Mouse (Mus musculus): ENCODE data around the gene Rhbdd2. TPM values are rescaled to one million over a fixed set of nuclear protein-coding genes. Genes with fewer than 3 reads are reported as not detected.
A peak's percentile ranks its signal among the peaks of the same experiment; 100 is the strongest.

Rhbdd2 gene
- polyA plus RNA-seq, 1 experiment from 2014 or later, result 33.9 TPM

GRCm38 (mm10) chr5:135628916-135629315 lies 3.5 kb upstream of the Rhbdd2 start:
- ATAC-seq, result no peak
- Histone ChIP-seq H3K4me3 (replicated peaks) (no peak overlapping the region), H3K27ac (no peak overlapping the region), H3K36me3 (no peaks in the 10 kb centered on the region), H3K27me3 (replicated peaks) (no peaks in the 10 kb centered on the region), H3K9ac (no peak overlapping the region), H3K4me1 (replicated peaks) (no peaks in the 10 kb centered on the region), H3K4me2 (replicated peaks) (no peak overlapping the region), H3K9me3 (no peaks in the 10 kb centered on the region)
- 51% methylated on average over 10 of the region's 10 CpGs for WGBS

DNA sequence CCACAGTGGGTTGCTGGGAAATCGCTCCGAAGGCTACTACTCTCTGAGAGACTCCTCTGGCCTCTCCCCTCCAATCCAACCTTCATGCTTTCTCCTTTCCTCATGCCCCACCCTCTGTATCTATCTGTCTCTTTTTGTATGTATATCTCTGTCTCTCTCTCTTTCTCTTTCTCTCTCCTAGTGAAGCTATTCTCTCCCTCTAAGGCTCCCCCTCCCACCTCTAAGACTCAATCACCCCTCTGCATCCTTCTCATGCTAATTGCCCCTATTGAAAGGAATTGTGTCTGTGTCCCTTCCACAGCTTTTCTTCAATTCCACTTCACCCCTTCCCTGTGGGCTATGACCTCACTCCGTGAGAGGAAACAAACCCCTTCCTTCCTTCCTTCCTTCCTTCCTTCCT lies 3.0 kb upstream of the Rhbdd2 start:
- no peak overlapping the region for H3K9ac ChIP-seq
- no peak overlapping the region for H3K4me3 ChIP-seq (replicated peaks)
- no peaks in the 10 kb centered on the region for H3K27me3 ChIP-seq (replicated peaks)
- H3K4me1 ChIP-seq (replicated peaks), result no peaks in the 10 kb centered on the region
- H3K36me3 ChIP-seq, result no peaks in the 10 kb centered on the region
- H3K9me3 ChIP-seq, result no peaks in the 10 kb centered on the region
- no peak overlapping the region for H3K4me2 ChIP-seq (replicated peaks)
- H3K27ac ChIP-seq, result no peak overlapping the region
- no peak for ATAC-seq
- WGBS, result 78% methylated on average over 3 of the region's 3 CpGs

- Histone ChIP-seq H3K27me3 (replicated peaks) (no peaks in the 10 kb centered on the region), H3K4me1 (replicated peaks) (no peaks in the 10 kb centered on the region), H3K9me3 (no peaks in the 10 kb centered on the region), H3K27ac (no peak overlapping the region), H3K9ac (no peak overlapping the region), H3K4me3 (replicated peaks) (no peak overlapping the region), H3K4me2 (replicated peaks) (no peak overlapping the region), H3K36me3 (peaks cover under 1% of the 10 kb centered on the region; the same call in 1 of the 2 replicates)
- 23% methylated on average over 3 of the region's 3 CpGs for WGBS
- ATAC-seq, result no peak
Observed at GRCm38 (mm10) chr5:135630598-135630997, 1.8 kb upstream of the Rhbdd2 start.

DNA sequence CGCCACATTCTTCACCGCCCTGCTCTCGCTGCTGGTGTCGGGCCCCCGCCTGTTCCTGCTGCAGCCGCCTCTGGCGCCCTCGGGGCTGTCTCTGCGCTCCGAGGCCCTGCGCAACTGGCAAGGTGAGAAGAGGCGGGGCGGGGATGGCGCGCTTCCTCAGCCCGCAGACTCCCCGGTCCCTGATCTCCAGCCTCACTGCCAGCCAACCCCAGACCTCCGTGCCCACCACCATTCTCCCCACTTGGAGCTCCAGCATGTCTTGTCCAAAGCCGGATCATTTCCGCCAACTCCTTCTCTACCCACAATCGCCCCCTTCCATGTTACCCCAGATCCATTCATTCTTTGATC lies 353 bp downstream of the Rhbdd2 start:
- peak; percentile 90 for ATAC-seq
- H3K27me3 ChIP-seq (replicated peaks), result no peaks in the 10 kb centered on the region
- peak overlapping the region; percentile 77 for H3K4me2 ChIP-seq (replicated peaks)
- H3K4me1 ChIP-seq (replicated peaks), result no peaks in the 10 kb centered on the region
- peak overlapping the region; percentile 93 for H3K4me3 ChIP-seq (replicated peaks)
- WGBS, result under 1% methylated on average over 21 of the region's 21 CpGs
- peaks cover 9% of the 10 kb centered on the region for H3K36me3 ChIP-seq
- H3K27ac ChIP-seq, result peak overlapping the region; percentile 87
- H3K9ac ChIP-seq, result peak overlapping the region; percentile 79
- no peaks in the 10 kb centered on the region for H3K9me3 ChIP-seq

GRCm38 (mm10) chr5:135639760-135640458 lies 7.5 kb downstream of the Rhbdd2 start:
- H3K36me3 ChIP-seq, result peaks cover 13% of the 10 kb centered on the region
- H3K4me1 ChIP-seq (replicated peaks), result no peaks in the 10 kb centered on the region
- no peak overlapping the region for H3K4me2 ChIP-seq (replicated peaks)
- no peak overlapping the region for H3K27ac ChIP-seq
- peak; percentile 41; the same call in 1 of the 2 replicates for ATAC-seq
- no peaks in the 10 kb centered on the region for H3K9me3 ChIP-seq
- WGBS, result 75% methylated on average over 7 of the region's 7 CpGs
- H3K9ac ChIP-seq, result no peak overlapping the region
- no peak overlapping the region for H3K4me3 ChIP-seq (replicated peaks)
- H3K27me3 ChIP-seq (replicated peaks), result no peaks in the 10 kb centered on the region

- no peaks in the 10 kb centered on the region for H3K27me3 ChIP-seq (replicated peaks)
- H3K9ac ChIP-seq, result no peak overlapping the region
- H3K36me3 ChIP-seq, result peaks cover 13% of the 10 kb centered on the region
- no peak overlapping the region for H3K4me2 ChIP-seq (replicated peaks)
- no peak overlapping the region for H3K27ac ChIP-seq
- H3K4me3 ChIP-seq (replicated peaks), result no peak overlapping the region
- 83% methylated on average over 6 of the region's 6 CpGs for WGBS
- H3K4me1 ChIP-seq (replicated peaks), result no peaks in the 10 kb centered on the region
- H3K9me3 ChIP-seq, result no peaks in the 10 kb centered on the region
- no peak for ATAC-seq
Observed at GRCm38 (mm10) chr5:135640459-135640789, 8.0 kb downstream of the Rhbdd2 start.

GRCm38 (mm10) chr5:135641028-135641427 lies 8.6 kb downstream of the Rhbdd2 start:
- Histone ChIP-seq H3K9ac (no peak overlapping the region), H3K9me3 (no peaks in the 10 kb centered on the region), H3K27ac (no peak overlapping the region), H3K4me1 (replicated peaks) (no peaks in the 10 kb centered on the region), H3K36me3 (peaks cover 8% of the 10 kb centered on the region), H3K4me3 (replicated peaks) (no peak overlapping the region), H3K4me2 (replicated peaks) (no peak overlapping the region), H3K27me3 (replicated peaks) (no peaks in the 10 kb centered on the region)
- ATAC-seq, result no peak
- WGBS, result 88% methylated on average over 1 of the region's 1 CpGs

GRCm38 (mm10) chr5:135642686-135643551 lies 10.5 kb downstream of the Rhbdd2 start:
- Histone ChIP-seq H3K27ac (no peak overlapping the region), H3K9ac (no peak overlapping the region), H3K9me3 (no peaks in the 10 kb centered on the region), H3K4me3 (replicated peaks) (no peak overlapping the region), H3K4me1 (replicated peaks) (no peaks in the 10 kb centered on the region), H3K4me2 (replicated peaks) (no peak overlapping the region), H3K36me3 (0 out of 2 replicates have a peak, but pooled peaks cover 4% of the 10 kb centered on the region), H3K27me3 (replicated peaks) (no peaks in the 10 kb centered on the region)
- WGBS, result 82% methylated on average over 10 of the region's 10 CpGs
- no peak for ATAC-seq

- no peak for ATAC-seq
- Histone ChIP-seq H3K4me1 (replicated peaks) (no peaks in the 10 kb centered on the region), H3K9ac (no peak overlapping the region), H3K4me2 (replicated peaks) (no peak overlapping the region), H3K27ac (no peak overlapping the region), H3K36me3 (0 out of 2 replicates have a peak, but pooled peaks cover 4% of the 10 kb centered on the region), H3K27me3 (replicated peaks) (no peaks in the 10 kb centered on the region), H3K9me3 (no peaks in the 10 kb centered on the region), H3K4me3 (replicated peaks) (no peak overlapping the region)
- WGBS, result 100% methylated on average over 1 of the region's 1 CpGs
Observed at GRCm38 (mm10) chr5:135643552-135643842, 11.1 kb downstream of the Rhbdd2 start.

DNA sequence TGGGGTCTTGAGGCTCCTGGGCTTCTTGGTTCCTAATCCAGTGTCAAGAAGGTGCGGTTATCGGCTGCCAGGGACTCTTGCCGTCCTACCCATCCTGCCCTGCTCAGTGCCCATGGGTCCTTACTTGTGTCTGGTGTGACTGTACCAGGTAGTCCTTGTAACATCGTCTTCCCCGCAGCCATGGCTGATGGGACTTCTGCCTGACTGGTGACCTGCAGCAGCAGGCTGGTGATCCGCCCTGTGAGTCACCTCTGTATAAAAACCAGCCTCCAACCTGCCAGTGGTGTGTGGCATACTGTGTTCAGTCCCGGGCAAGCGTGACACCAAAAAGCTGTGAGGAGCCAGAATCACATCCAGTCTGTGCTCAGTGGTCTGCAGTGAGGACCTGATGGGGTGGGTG lies 11.5 kb downstream of the Rhbdd2 start:
- no peak overlapping the region for H3K4me2 ChIP-seq (replicated peaks)
- no peak overlapping the region for H3K4me3 ChIP-seq (replicated peaks)
- 0 out of 2 replicates have a peak, but pooled peaks cover 4% of the 10 kb centered on the region for H3K36me3 ChIP-seq
- 92% methylated on average over 8 of the region's 8 CpGs for WGBS
- H3K4me1 ChIP-seq (replicated peaks), result no peaks in the 10 kb centered on the region
- no peaks in the 10 kb centered on the region for H3K9me3 ChIP-seq
- ATAC-seq, result no peak
- no peaks in the 10 kb centered on the region for H3K27me3 ChIP-seq (replicated peaks)
- H3K27ac ChIP-seq, result no peak overlapping the region
- H3K9ac ChIP-seq, result no peak overlapping the region

DNA sequence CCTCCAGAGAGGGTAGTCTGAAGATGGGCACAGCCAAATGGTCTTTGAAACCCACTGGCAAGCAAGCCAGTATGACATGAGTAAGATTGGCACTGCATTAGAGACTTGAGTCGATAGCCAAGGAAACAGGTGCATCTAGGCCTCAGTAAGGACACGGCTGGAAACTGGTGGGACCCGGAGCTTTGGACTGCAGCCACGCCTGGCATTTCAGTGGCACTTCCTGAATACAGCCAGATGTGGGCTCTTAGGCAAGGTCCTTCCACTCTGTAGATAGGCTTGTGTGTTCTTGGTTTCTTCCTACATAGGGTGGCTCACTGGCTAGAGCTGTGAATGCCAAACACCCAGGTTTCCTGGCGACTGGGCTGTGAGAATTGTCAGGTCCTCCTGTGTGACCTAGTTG lies 12.9 kb downstream of the Rhbdd2 start:
- no peak for ATAC-seq
- WGBS, result 90% methylated on average over 5 of the region's 5 CpGs

DNA sequence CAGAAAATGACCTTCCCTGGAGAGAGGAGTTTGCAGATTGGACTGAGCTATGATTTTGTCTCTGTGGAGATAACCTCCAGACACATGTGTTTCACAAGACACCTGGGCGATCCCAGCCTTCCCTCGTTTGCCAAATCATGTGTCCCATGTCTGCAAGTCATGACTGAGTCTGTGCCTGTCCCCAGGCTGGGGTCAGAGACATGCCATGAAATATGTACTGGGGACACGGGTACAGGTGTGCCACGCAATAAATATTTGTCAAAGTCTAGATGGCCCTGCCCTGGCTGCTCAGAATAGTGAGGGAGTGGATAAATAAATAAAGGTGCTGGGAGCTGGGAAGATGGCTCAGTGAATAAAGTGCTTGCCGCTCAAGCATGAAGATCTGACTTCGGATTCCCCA lies 13.6 kb downstream of the Rhbdd2 start:
- Histone ChIP-seq H3K4me2 (replicated peaks) (no peak overlapping the region), H3K4me1 (replicated peaks) (no peaks in the 10 kb centered on the region), H3K27me3 (replicated peaks) (no peaks in the 10 kb centered on the region), H3K27ac (no peak overlapping the region), H3K9ac (no peak overlapping the region), H3K9me3 (no peaks in the 10 kb centered on the region), H3K36me3 (0 out of 2 replicates have a peak, but pooled peaks cover 4% of the 10 kb centered on the region), H3K4me3 (replicated peaks) (no peak overlapping the region)
- WGBS, result 72% methylated on average over 6 of the region's 6 CpGs
- ATAC-seq, result peak; percentile 48; the same call in 1 of the 2 replicates

More for the DNA sequence above, 12.9 kb downstream of the Rhbdd2 start:
- Histone ChIP-seq H3K4me3 (replicated peaks) (no peak overlapping the region), H3K4me2 (replicated peaks) (no peak overlapping the region), H3K27ac (no peak overlapping the region), H3K9ac (no peak overlapping the region), H3K4me1 (replicated peaks) (no peaks in the 10 kb centered on the region), H3K9me3 (no peaks in the 10 kb centered on the region), H3K36me3 (0 out of 2 replicates have a peak, but pooled peaks cover 4% of the 10 kb centered on the region), H3K27me3 (replicated peaks) (no peaks in the 10 kb centered on the region)

Data from intestine, embryonic 15.5 days (tissue).